Mouse (Mus musculus) left cerebral cortex, adult 9 months (tissue): Measurements from ENCODE around the gene Ngef.
"Not testable (repeated sequence)": the region's sequence is repeated elsewhere in the genome, so short reads cannot be mapped to it uniquely, and the experiment has no call there.

Experiments used
- DNase-seq, 2 experiments: peaks; one replicate each; pipeline ENCODE4 v3.0.0; 2022; ENCODE audit warnings: low spot score in 2 of 2

Ngef gene

GRCm38 (mm10) chr1:87475076-87475895 lies 98.4 kb downstream of the Ngef start:
- peak; percentile 67 to 83 for DNase-seq

- no peak for DNase-seq
Observed at GRCm38 (mm10) chr1:87472576-87472975, 101.1 kb downstream of the Ngef start.

GRCm38 (mm10) chr1:87471914-87472313 lies 101.8 kb downstream of the Ngef start:
- DNase-seq: no peak

- DNase-seq: not testable (repeated sequence)
Observed at GRCm38 (mm10) chr1:87469971-87470370, 103.7 kb downstream of the Ngef start, which contains the start of gene Snorc. Gene Snorc (plus strand): TSS chr1:87470271.

GRCm38 (mm10) chr1:87468321-87468720 lies 105.3 kb downstream of the Ngef start:
- no peak for DNase-seq

- no peak for DNase-seq
Observed at GRCm38 (mm10) chr1:87467469-87467868, 106.2 kb downstream of the Ngef start.

- DNase-seq: not testable (repeated sequence)
Observed at GRCm38 (mm10) chr1:87459856-87460255, 113.8 kb downstream of the Ngef start.

GRCm38 (mm10) chr1:87458045-87458444 lies 115.6 kb downstream of the Ngef start:
- no peak for DNase-seq

GRCm38 (mm10) chr1:87456425-87456824 lies 117.2 kb downstream of the Ngef start:
- DNase-seq: no peak

- DNase-seq: no peak
Observed at GRCm38 (mm10) chr1:87449432-87449831, 124.2 kb downstream of the Ngef start.

GRCm38 (mm10) chr1:87447183-87448104 lies 126.2 kb downstream of the Ngef start:
- peak in 1 of 2 experiments; percentile 72 for DNase-seq

GRCm38 (mm10) chr1:87436583-87436982 lies 137.1 kb downstream of the Ngef start:
- DNase-seq: no peak

GRCm38 (mm10) chr1:87435125-87435524 lies 138.5 kb downstream of the Ngef start:
- DNase-seq: no peak
